Mouse (Mus musculus): ENCODE results near the gene Olfr911-ps1. TPM values are rescaled to one million over a fixed set of nuclear protein-coding genes. Genes with fewer than 3 reads are reported as not detected.

The Olfr911-ps1 gene
- polyA plus RNA-seq (2012; rRNA removed): not detected in 2 replicates

DNA sequence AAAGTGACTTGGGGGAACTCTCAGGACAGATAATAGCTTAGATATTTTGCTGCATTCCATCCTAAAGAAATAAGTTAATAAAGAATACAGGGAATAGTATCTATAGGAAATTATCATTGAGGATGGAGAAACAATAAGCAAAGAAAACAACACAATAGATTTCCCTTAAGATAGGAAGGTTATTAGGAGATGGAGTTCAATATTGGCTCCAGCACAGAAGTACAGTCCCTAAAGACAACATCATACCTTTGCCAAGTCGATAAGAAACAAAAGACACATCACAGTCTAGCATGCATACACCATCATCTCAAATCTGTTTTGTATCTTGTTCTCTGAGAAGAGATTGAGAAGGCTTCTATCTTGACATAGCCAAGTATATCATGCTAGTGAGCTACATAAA lies at the start of gene Olfr911-ps1:
TSS of gene Olfr911-ps1 (plus strand) at position 301 of the 400 bp plus-strand sequence.

DNA sequence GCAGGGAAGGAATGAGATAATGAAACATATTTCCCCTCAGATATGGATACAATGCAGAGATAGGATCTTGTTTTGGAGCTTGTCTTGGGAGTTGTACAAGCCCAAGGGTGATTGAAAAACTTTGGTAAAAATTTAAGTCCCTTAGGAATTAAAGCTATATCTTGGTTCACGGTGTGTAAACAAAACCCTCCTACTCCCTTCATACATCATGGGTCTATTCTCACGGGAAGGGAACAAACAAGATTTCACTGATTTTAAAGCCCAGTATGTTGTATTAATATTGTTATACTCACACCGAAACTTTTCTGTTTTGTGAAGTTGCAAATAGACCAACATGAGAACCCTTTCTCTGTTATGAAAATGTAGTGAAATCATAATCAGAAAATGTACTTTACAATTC lies 34.6 kb upstream of the Olfr911-ps1 start, which contains the start of gene Olfr906:
TSS of gene Olfr906 (plus strand) at position 301 of the 400 bp plus-strand sequence.

DNA sequence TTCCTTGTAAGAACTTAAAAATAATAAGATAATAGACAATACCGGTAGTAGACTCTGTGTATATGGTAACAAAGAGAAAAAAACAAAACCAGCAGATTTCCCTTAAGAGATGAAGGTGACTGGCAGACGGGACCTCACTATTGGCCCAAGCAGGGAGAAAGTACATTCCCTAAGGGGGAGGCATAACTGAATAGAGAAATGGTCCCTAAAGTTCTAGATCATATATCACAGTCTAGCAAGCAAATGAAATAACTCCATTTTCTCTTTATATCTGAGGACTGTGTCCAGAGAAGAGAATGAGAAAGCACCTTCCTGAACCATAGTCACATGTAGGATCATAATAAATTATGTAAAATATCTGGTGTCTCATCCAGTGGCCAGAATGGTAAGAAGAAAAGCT lies 25.9 kb upstream of the Olfr911-ps1 start, which contains the start of gene Olfr907:
TSS of gene Olfr907 (plus strand) at position 301 of the 400 bp plus-strand sequence.

DNA sequence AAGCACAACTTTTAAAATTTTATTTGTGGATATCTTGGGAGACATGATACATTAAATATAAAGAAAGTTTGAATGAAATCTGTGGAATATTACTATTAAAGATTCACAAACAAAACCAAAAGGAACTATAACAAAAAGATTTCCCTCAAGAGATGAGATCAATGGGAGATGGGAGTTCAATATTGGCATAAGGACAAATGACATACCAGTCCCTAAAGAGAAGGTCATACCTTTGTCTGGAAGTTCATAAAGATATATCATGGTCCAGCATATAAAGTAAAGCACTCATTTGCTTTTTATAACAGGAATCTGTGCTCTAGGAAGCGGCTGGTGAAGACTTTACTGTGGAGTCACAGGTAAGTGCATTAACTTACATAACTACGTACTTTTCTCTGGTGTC lies 16.2 kb downstream of the Olfr911-ps1 start, which contains the start of gene Olfr910:
TSS of gene Olfr910 (plus strand) at position 301 of the 400 bp plus-strand sequence.

Other genes starting within 250 kb of the Olfr911-ps1 start
- not detected in 2 replicates for gene Olfr896-ps1, start 230.5 kb upstream of the Olfr911-ps1 start, polyA plus RNA-seq (2012; rRNA removed)
- not detected in 2 replicates for gene Olfr25, start 192.5 kb upstream of the Olfr911-ps1 start, polyA plus RNA-seq (2012; rRNA removed)
- gene Olfr898, start 173.2 kb upstream of the Olfr911-ps1 start, polyA plus RNA-seq (2012; rRNA removed): not detected in 2 replicates
- not detected in 2 replicates for gene Olfr250, start 154.7 kb upstream of the Olfr911-ps1 start, polyA plus RNA-seq (2012; rRNA removed)
- not detected in 2 replicates for gene Olfr251, start 144.5 kb upstream of the Olfr911-ps1 start, polyA plus RNA-seq (2012; rRNA removed)
- not detected in 2 replicates for gene Olfr147, start 119.9 kb upstream of the Olfr911-ps1 start, polyA plus RNA-seq (2012; rRNA removed)
- not detected in 2 replicates for gene Olfr901, start 92.1 kb upstream of the Olfr911-ps1 start, polyA plus RNA-seq (2012; rRNA removed)
- gene Olfr902, start 73.9 kb upstream of the Olfr911-ps1 start, polyA plus RNA-seq (2012; rRNA removed): not detected in 2 replicates
- gene Olfr904, start 58.4 kb upstream of the Olfr911-ps1 start, polyA plus RNA-seq (2012; rRNA removed): not detected in 2 replicates
- gene Olfr905, start 50.5 kb upstream of the Olfr911-ps1 start, polyA plus RNA-seq (2012; rRNA removed): not detected in 2 replicates
- not detected in 2 replicates for gene Olfr906, start 34.5 kb upstream of the Olfr911-ps1 start, polyA plus RNA-seq (2012; rRNA removed)
- not detected in 2 replicates for gene Olfr907, start 25.8 kb upstream of the Olfr911-ps1 start, polyA plus RNA-seq (2012; rRNA removed)
- not detected in 2 replicates for gene Olfr910, start 16.3 kb downstream of the Olfr911-ps1 start, polyA plus RNA-seq (2012; rRNA removed)
- gene Olfr912, start 58.6 kb downstream of the Olfr911-ps1 start, polyA plus RNA-seq (2012; rRNA removed): not detected in 2 replicates
- gene Olfr913, start 71.2 kb downstream of the Olfr911-ps1 start, polyA plus RNA-seq (2012; rRNA removed): not detected in 2 replicates
- not detected in 2 replicates for gene Olfr914, start 83.5 kb downstream of the Olfr911-ps1 start, polyA plus RNA-seq (2012; rRNA removed)
- gene Olfr916, start 138.3 kb downstream of the Olfr911-ps1 start, polyA plus RNA-seq (2012; rRNA removed): not detected in 2 replicates
- not detected in 2 replicates for gene Olfr917, start 144.3 kb downstream of the Olfr911-ps1 start, polyA plus RNA-seq (2012; rRNA removed)
- not detected in 2 replicates for gene Olfr918, start 153.0 kb downstream of the Olfr911-ps1 start, polyA plus RNA-seq (2012; rRNA removed)
- gene Olfr919, start 182.1 kb downstream of the Olfr911-ps1 start, polyA plus RNA-seq (2012; rRNA removed): not detected in 2 replicates
- 7.7 and 7.8 TPM in 2 replicates for gene Vwa5a, start 196.7 kb downstream of the Olfr911-ps1 start, polyA plus RNA-seq (2012; rRNA removed)
- gene Olfr920, start 230.7 kb downstream of the Olfr911-ps1 start, polyA plus RNA-seq (2012; rRNA removed): 0.08 and 0.09 TPM in 2 replicates

Measured in liver, embryonic 18 days (tissue).